Mouse (Mus musculus) neural tube, embryonic 14.5 days (tissue): ENCODE measurements at regions not wholly inside any gene's neighbourhood (a gene's known extent, or its start where the extent isn't known, plus 50 kb on each side); places are given as distances from the start of the nearest gene placed in this dataset.

Experiments
- ATAC-seq: fragments of 200-750 bp; cut with Nextera tagmentation; 2 replicates; pipeline ENCODE4 v1.8.0; 2017; ENCODE audit warnings: low read depth, mild to moderate bottlenecking, moderate TSS enrichment, moderate library complexity
- H3K27ac ChIP-seq: fragments of 300-500 bp; sonication (generic); 2 replicates; pipeline ENCODE4 v1.5.1; 2014; ENCODE audit warnings: low read depth, mild to moderate bottlenecking, control low read depth, low read length, moderate library complexity, mixed read lengths
- H3K27me3 ChIP-seq: fragments of 300-500 bp; sonication (generic); 2 replicates; pipeline ENCODE4 v1.6.1; 2014; ENCODE audit warnings: low read length; ENCODE audit not compliant: control insufficient read depth, insufficient read depth
- H3K36me3 ChIP-seq: fragments of 300-500 bp; sonication (generic); 2 replicates; pipeline ENCODE4 v1.6.1; 2014; ENCODE audit warnings: low read length, mixed read lengths; ENCODE audit not compliant: control insufficient read depth, insufficient read depth
- H3K4me1 ChIP-seq: fragments of 300-500 bp; sonication (generic); 2 replicates; pipeline ENCODE4 v1.6.1; 2014; ENCODE audit warnings: low read length; ENCODE audit not compliant: control insufficient read depth, insufficient read depth
- H3K4me2 ChIP-seq: fragments of 300-500 bp; sonication (generic); 2 replicates; pipeline ENCODE4 v1.6.1; 2014; ENCODE audit warnings: mild to moderate bottlenecking, low read depth, low read length, control low read depth
- H3K4me3 ChIP-seq: fragments of 300-500 bp; sonication (generic); 2 replicates; pipeline ENCODE4 v1.5.1; 2014; ENCODE audit warnings: low read depth, low read length, control low read depth, mixed read lengths
- H3K9ac ChIP-seq: fragments of 300-500 bp; sonication (generic); replicated peaks from 2 replicates; pipeline ENCODE4 v1.6.1; 2014; ENCODE audit warnings: low read depth, mild to moderate bottlenecking, control low read depth, low read length, mixed read lengths
- H3K9me3 ChIP-seq: fragments of 300-500 bp; sonication (generic); 2 replicates; pipeline ENCODE4 v1.6.1; 2016; ENCODE audit warnings: low read length; ENCODE audit not compliant: control insufficient read depth
- WGBS: fragments of 180-500 bp; shearing (Covaris S2); extraction: QIAGEN DNeasy Blood & Tissue Kit; methylation state at CpG from one replicate; pipeline ENCODE4 v1.1.7; 2014; 5-methylcytosine and 5-hydroxymethylcytosine counted together

DNA sequence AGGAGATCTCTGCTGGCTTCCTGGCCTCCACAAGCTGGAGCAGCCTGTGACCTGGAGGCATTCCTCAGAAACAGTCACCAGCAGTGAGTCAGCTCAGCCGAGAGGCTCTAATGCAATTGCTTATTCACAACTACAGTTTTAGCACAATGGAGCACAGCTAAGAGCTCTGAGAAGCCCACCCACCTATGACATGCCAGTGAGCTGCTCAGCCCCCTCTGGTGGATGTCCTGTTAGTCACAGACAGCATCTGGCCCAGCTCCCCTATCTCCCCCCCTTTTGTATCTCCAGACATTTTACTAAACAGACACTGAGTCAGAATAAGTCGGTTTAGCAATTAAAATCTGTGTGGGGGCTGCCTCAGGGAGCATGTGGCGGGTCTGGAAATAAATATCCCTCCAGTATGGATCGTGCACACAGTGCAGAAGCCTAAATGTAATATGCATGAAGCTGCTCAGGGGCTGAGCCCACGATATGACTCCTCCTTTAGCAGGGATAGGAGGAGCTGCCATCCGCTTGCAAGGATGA is 88.9 kb upstream of the Spred2 start:
- Histone ChIP-seq H3K27me3 (no peaks in the 10 kb centered on the region), H3K9ac (peak overlapping the region; percentile 32; the same call in 1 of the 2 replicates), H3K4me3 (no peak overlapping the region), H3K4me1 (0 out of 2 replicates have a peak, but pooled peaks cover 2% of the 10 kb centered on the region), H3K36me3 (no peaks in the 10 kb centered on the region), H3K27ac (peak overlapping the region; percentile 49; the same call in 1 of the 2 replicates), H3K9me3 (no peaks in the 10 kb centered on the region), H3K4me2 (no peak overlapping the region)
- 15% methylated on average over 6 of the region's 6 CpGs for WGBS
- peak; percentile 91 for ATAC-seq

DNA sequence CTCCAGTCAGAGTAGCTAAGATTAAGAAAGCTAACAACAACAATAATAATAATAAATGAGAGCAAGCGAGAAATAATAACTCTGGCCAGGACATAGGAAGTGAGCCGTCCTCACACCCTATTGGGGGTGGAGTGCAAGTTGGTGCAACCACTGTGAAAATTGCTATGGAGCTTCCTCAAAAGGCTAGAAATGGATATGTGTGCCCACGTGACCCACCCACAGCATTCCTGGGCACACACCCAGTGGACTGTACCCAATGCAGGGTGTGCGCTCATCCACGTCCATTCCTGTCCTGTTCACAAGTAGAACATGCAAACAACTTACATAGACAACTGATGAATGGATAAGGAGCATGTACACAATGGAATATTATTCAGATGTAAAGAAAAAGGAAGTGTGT is 85.2 kb upstream of the Spred2 start:
- H3K9ac ChIP-seq, result no peak overlapping the region
- no peaks in the 10 kb centered on the region for H3K36me3 ChIP-seq
- no peaks in the 10 kb centered on the region for H3K9me3 ChIP-seq
- no peak overlapping the region for H3K4me2 ChIP-seq
- no peaks in the 10 kb centered on the region for H3K27me3 ChIP-seq
- 0 out of 2 replicates have a peak, but pooled peaks cover 2% of the 10 kb centered on the region for H3K4me1 ChIP-seq
- no peak overlapping the region for H3K27ac ChIP-seq
- 90% methylated on average over 5 of the region's 5 CpGs for WGBS
- H3K4me3 ChIP-seq, result no peak overlapping the region
- no peak for ATAC-seq

GRCm38 (mm10) chr11:19843084-19843483 is 81.1 kb upstream of the Spred2 start:
- 89% methylated on average over 3 of the region's 3 CpGs for WGBS
- Histone ChIP-seq H3K9me3 (no peaks in the 10 kb centered on the region), H3K27me3 (no peaks in the 10 kb centered on the region), H3K4me1 (no peaks in the 10 kb centered on the region), H3K9ac (no peak overlapping the region), H3K27ac (no peak overlapping the region), H3K4me3 (no peak overlapping the region), H3K4me2 (no peak overlapping the region), H3K36me3 (no peaks in the 10 kb centered on the region)
- no peak for ATAC-seq

DNA sequence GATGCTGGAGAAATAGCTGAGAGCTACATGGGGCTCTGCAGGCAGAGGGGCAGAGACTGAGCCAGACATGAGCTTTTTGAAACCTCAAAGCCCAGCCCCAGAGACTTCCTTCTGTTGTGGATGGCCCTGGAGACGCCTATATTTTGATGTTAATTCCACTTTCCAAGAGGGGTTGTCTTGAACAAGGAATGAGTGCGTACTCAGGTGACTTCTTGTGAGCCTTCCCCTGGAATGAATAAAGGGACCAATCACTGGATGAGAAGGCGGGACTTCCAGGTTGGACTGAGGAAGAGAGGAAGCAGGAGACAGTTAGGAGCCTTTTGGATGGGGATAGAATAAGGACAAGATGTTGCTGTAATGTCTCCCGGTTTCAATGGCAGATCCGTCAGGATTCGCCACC is 76.3 kb upstream of the Spred2 start:
- H3K4me1 ChIP-seq, result no peaks in the 10 kb centered on the region
- H3K4me2 ChIP-seq, result no peak overlapping the region
- H3K27me3 ChIP-seq, result no peaks in the 10 kb centered on the region
- H3K9ac ChIP-seq, result no peak overlapping the region
- H3K9me3 ChIP-seq, result no peaks in the 10 kb centered on the region
- 96% methylated on average over 6 of the region's 6 CpGs for WGBS
- H3K36me3 ChIP-seq, result no peaks in the 10 kb centered on the region
- no peak overlapping the region for H3K27ac ChIP-seq
- no peak for ATAC-seq
- no peak overlapping the region for H3K4me3 ChIP-seq

GRCm38 (mm10) chr11:19848412-19848811 is 75.8 kb upstream of the Spred2 start:
- no peak for ATAC-seq
- 91% methylated on average over 6 of the region's 6 CpGs for WGBS
- no peak overlapping the region for H3K4me2 ChIP-seq

GRCm38 (mm10) chr11:19849347-19849811 is 74.8 kb upstream of the Spred2 start:
- no peaks in the 10 kb centered on the region for H3K4me1 ChIP-seq
- no peak overlapping the region for H3K9ac ChIP-seq
- no peak for ATAC-seq
- no peak overlapping the region for H3K4me3 ChIP-seq
- H3K36me3 ChIP-seq, result no peaks in the 10 kb centered on the region
- no peaks in the 10 kb centered on the region for H3K9me3 ChIP-seq
- no peak overlapping the region for H3K4me2 ChIP-seq
- H3K27me3 ChIP-seq, result no peaks in the 10 kb centered on the region
- WGBS, result 54% methylated on average over 4 of the region's 4 CpGs
- H3K27ac ChIP-seq, result no peak overlapping the region

More at GRCm38 (mm10) chr11:19848412-19848811, 75.8 kb upstream of the Spred2 start:
- no peaks in the 10 kb centered on the region for H3K9me3 ChIP-seq
- H3K4me3 ChIP-seq, result no peak overlapping the region
- no peak overlapping the region for H3K27ac ChIP-seq
- H3K27me3 ChIP-seq, result no peaks in the 10 kb centered on the region
- no peak overlapping the region for H3K9ac ChIP-seq
- no peaks in the 10 kb centered on the region for H3K4me1 ChIP-seq
- H3K36me3 ChIP-seq, result no peaks in the 10 kb centered on the region

GRCm38 (mm10) chr11:19849844-19850420 is 74.2 kb upstream of the Spred2 start:
- WGBS, result 65% methylated on average over 3 of the region's 3 CpGs
- no peaks in the 10 kb centered on the region for H3K4me1 ChIP-seq
- no peak overlapping the region for H3K27ac ChIP-seq
- no peak overlapping the region for H3K4me2 ChIP-seq
- no peaks in the 10 kb centered on the region for H3K27me3 ChIP-seq
- H3K9ac ChIP-seq, result no peak overlapping the region
- H3K9me3 ChIP-seq, result no peaks in the 10 kb centered on the region
- no peak overlapping the region for H3K4me3 ChIP-seq
- no peak for ATAC-seq
- no peaks in the 10 kb centered on the region for H3K36me3 ChIP-seq

- Histone ChIP-seq H3K27ac (no peak overlapping the region), H3K4me1 (no peaks in the 10 kb centered on the region), H3K9me3 (no peaks in the 10 kb centered on the region), H3K4me2 (no peak overlapping the region), H3K27me3 (no peaks in the 10 kb centered on the region), H3K9ac (no peak overlapping the region), H3K4me3 (no peak overlapping the region), H3K36me3 (no peaks in the 10 kb centered on the region)
- WGBS, result 47% methylated on average over 6 of the region's 6 CpGs
- no peak for ATAC-seq
Observed at GRCm38 (mm10) chr11:19851022-19851615, 73.1 kb upstream of the Spred2 start.

- Histone ChIP-seq H3K9ac (no peak overlapping the region), H3K4me1 (no peaks in the 10 kb centered on the region), H3K36me3 (no peaks in the 10 kb centered on the region), H3K4me2 (no peak overlapping the region), H3K4me3 (no peak overlapping the region), H3K9me3 (no peaks in the 10 kb centered on the region), H3K27ac (no peak overlapping the region), H3K27me3 (no peaks in the 10 kb centered on the region)
- no peak for ATAC-seq
- WGBS, result 90% methylated on average over 4 of the region's 4 CpGs
Observed at GRCm38 (mm10) chr11:19861596-19861995, 62.6 kb upstream of the Spred2 start.
